Mouse (Mus musculus): ENCODE data around the gene Mss51. TPM values are rescaled to one million over a fixed set of nuclear protein-coding genes. Genes with fewer than 3 reads are reported as not detected.

The Mss51 gene
- polyA plus RNA-seq, 1 experiment = 0.22 TPM

- Histone ChIP-seq H3K36me3 (ENCODE audit: control insufficient read depth, insufficient read depth, low read length) (peaks cover 12% of the 10 kb centered on the region), H3K27ac (ENCODE audit: insufficient read depth, low read depth, low read length) (no peak overlapping the region), H3K27me3 (ENCODE audit: control insufficient read depth, insufficient read depth, low read length) (no peaks in the 10 kb centered on the region), H3K4me1 (ENCODE audit: control insufficient read depth, insufficient read depth, insufficient read length, low read length) (no peaks in the 10 kb centered on the region), H3K4me3 (ENCODE audit: low read depth, low read length) (no peak overlapping the region)
- TF ChIP-seq CTCF (IDR thresholded peaks at IDR 0.05; ENCODE audit: extremely low read depth, insufficient read length, insufficient replicate concordance, low read depth, low read length) (no peak), POLR2A (IDR thresholded peaks at IDR 0.05; ENCODE audit: low read depth, low read length) (no peak)
- 82% methylated on average over 2 of the region's 2 CpGs for WGBS
Measured at GRCm38 (mm10) chr14:20508424-20508823, 11.7 kb upstream of the Mss51 start.

- no peaks in the 10 kb centered on the region; the same call in 1 of the 2 replicates for H3K4me1 ChIP-seq (ENCODE audit: control insufficient read depth, insufficient read depth, insufficient read length, low read length)
- peaks cover 11% of the 10 kb centered on the region for H3K36me3 ChIP-seq (ENCODE audit: control insufficient read depth, insufficient read depth, low read length)
- no peak overlapping the region for H3K27ac ChIP-seq (ENCODE audit: insufficient read depth, low read depth, low read length)
- H3K4me3 ChIP-seq (ENCODE audit: low read depth, low read length) = no peak overlapping the region
- no peaks in the 10 kb centered on the region for H3K27me3 ChIP-seq (ENCODE audit: control insufficient read depth, insufficient read depth, low read length)
- TF ChIP-seq POLR2A (IDR thresholded peaks at IDR 0.05; ENCODE audit: low read depth, low read length) (no peak), CTCF (IDR thresholded peaks at IDR 0.05; ENCODE audit: extremely low read depth, insufficient read length, insufficient replicate concordance, low read depth, low read length) (no peak)
- WGBS = 88% methylated on average over 10 of the region's 10 CpGs
Measured at GRCm38 (mm10) chr14:20502966-20503365, 6.3 kb upstream of the Mss51 start.

- H3K4me1 ChIP-seq (ENCODE audit: control insufficient read depth, insufficient read depth, insufficient read length, low read length) = no peaks in the 10 kb centered on the region; the same call in 1 of the 2 replicates
- no peak for TF ChIP-seq CTCF (IDR thresholded peaks at IDR 0.05; ENCODE audit: extremely low read depth, insufficient read length, insufficient replicate concordance, low read depth, low read length)
- TF ChIP-seq POLR2A (IDR thresholded peaks at IDR 0.05; ENCODE audit: low read depth, low read length) = no peak
- no peak overlapping the region for H3K4me3 ChIP-seq (ENCODE audit: low read depth, low read length)
- H3K27me3 ChIP-seq (ENCODE audit: control insufficient read depth, insufficient read depth, low read length) = no peaks in the 10 kb centered on the region
- WGBS = 91% methylated on average over 3 of the region's 3 CpGs
- H3K27ac ChIP-seq (ENCODE audit: insufficient read depth, low read depth, low read length) = no peak overlapping the region
- H3K36me3 ChIP-seq (ENCODE audit: control insufficient read depth, insufficient read depth, low read length) = peaks cover 23% of the 10 kb centered on the region
Measured at GRCm38 (mm10) chr14:20499982-20500381, 3.3 kb upstream of the Mss51 start.

- 96% methylated on average over 5 of the region's 5 CpGs for WGBS
- TF ChIP-seq POLR2A (IDR thresholded peaks at IDR 0.05; ENCODE audit: low read depth, low read length) = no peak
- no peak for TF ChIP-seq CTCF (IDR thresholded peaks at IDR 0.05; ENCODE audit: extremely low read depth, insufficient read length, insufficient replicate concordance, low read depth, low read length)
- no peaks in the 10 kb centered on the region for H3K27me3 ChIP-seq (ENCODE audit: control insufficient read depth, insufficient read depth, low read length)
- no peak overlapping the region for H3K4me3 ChIP-seq (ENCODE audit: low read depth, low read length)
- H3K27ac ChIP-seq (ENCODE audit: insufficient read depth, low read depth, low read length) = no peak overlapping the region
- H3K4me1 ChIP-seq (ENCODE audit: control insufficient read depth, insufficient read depth, insufficient read length, low read length) = no peaks in the 10 kb centered on the region
- H3K36me3 ChIP-seq (ENCODE audit: control insufficient read depth, insufficient read depth, low read length) = peaks cover 4% of the 10 kb centered on the region
Measured at GRCm38 (mm10) chr14:20486031-20486430, 10.7 kb downstream of the Mss51 start.

GRCm38 (mm10) chr14:20482051-20482751 is 14.5 kb downstream of the Mss51 start:
- TF ChIP-seq CTCF (IDR thresholded peaks at IDR 0.05; ENCODE audit: extremely low read depth, insufficient read length, insufficient replicate concordance, low read depth, low read length) (no peak), POLR2A (IDR thresholded peaks at IDR 0.05; ENCODE audit: low read depth, low read length) (no peak)
- no peak overlapping the region for H3K27ac ChIP-seq (ENCODE audit: insufficient read depth, low read depth, low read length)
- no peak overlapping the region for H3K4me3 ChIP-seq (ENCODE audit: low read depth, low read length)
- WGBS = 80% methylated on average over 7 of the region's 7 CpGs
- H3K27me3 ChIP-seq (ENCODE audit: control insufficient read depth, insufficient read depth, low read length) = no peaks in the 10 kb centered on the region
- H3K4me1 ChIP-seq (ENCODE audit: control insufficient read depth, insufficient read depth, insufficient read length, low read length) = peaks cover 2% of the 10 kb centered on the region
- H3K36me3 ChIP-seq (ENCODE audit: control insufficient read depth, insufficient read depth, low read length) = peaks cover 1% of the 10 kb centered on the region; the same call in 1 of the 2 replicates

- TF ChIP-seq POLR2A (IDR thresholded peaks at IDR 0.05; ENCODE audit: low read depth, low read length) = no peak
- TF ChIP-seq CTCF (IDR thresholded peaks at IDR 0.05; ENCODE audit: extremely low read depth, insufficient read length, insufficient replicate concordance, low read depth, low read length) = no peak
- Histone ChIP-seq H3K4me3 (ENCODE audit: low read depth, low read length) (no peak overlapping the region), H3K27me3 (ENCODE audit: control insufficient read depth, insufficient read depth, low read length) (no peaks in the 10 kb centered on the region), H3K36me3 (ENCODE audit: control insufficient read depth, insufficient read depth, low read length) (peaks cover 1% of the 10 kb centered on the region; the same call in 1 of the 2 replicates), H3K27ac (ENCODE audit: insufficient read depth, low read depth, low read length) (no peak overlapping the region), H3K4me1 (ENCODE audit: control insufficient read depth, insufficient read depth, insufficient read length, low read length) (peaks cover 2% of the 10 kb centered on the region)
- 27% methylated on average over 5 of the region's 5 CpGs for WGBS
Measured at GRCm38 (mm10) chr14:20481211-20481610, 15.5 kb downstream of the Mss51 start.

- H3K27ac ChIP-seq (ENCODE audit: insufficient read depth, low read depth, low read length) = no peak overlapping the region
- 74% methylated on average over 1 of the region's 1 CpGs for WGBS
Measured at GRCm38 (mm10) chr14:20480195-20480579, 16.5 kb downstream of the Mss51 start.

More at GRCm38 (mm10) chr14:20480195-20480579, 16.5 kb downstream of the Mss51 start:
- no peak for TF ChIP-seq CTCF (IDR thresholded peaks at IDR 0.05; ENCODE audit: extremely low read depth, insufficient read length, insufficient replicate concordance, low read depth, low read length)
- no peak for TF ChIP-seq POLR2A (IDR thresholded peaks at IDR 0.05; ENCODE audit: low read depth, low read length)
- peaks cover 2% of the 10 kb centered on the region for H3K4me1 ChIP-seq (ENCODE audit: control insufficient read depth, insufficient read depth, insufficient read length, low read length)
- no peaks in the 10 kb centered on the region for H3K27me3 ChIP-seq (ENCODE audit: control insufficient read depth, insufficient read depth, low read length)
- H3K36me3 ChIP-seq (ENCODE audit: control insufficient read depth, insufficient read depth, low read length) = peaks cover 7% of the 10 kb centered on the region; the same call in 1 of the 2 replicates
- H3K4me3 ChIP-seq (ENCODE audit: low read depth, low read length) = peak overlapping the region; percentile 87

Data from small intestine, adult 2 months (tissue).